Mouse (Mus musculus): ENCODE results near the gene Plscr3. TPM values are rescaled to one million over a fixed set of nuclear protein-coding genes. Genes with fewer than 3 reads are reported as not detected.
A peak's percentile ranks its signal among the peaks of the same experiment; 100 is the strongest.

Gene Plscr3
- total RNA-seq, 2 experiments from 2014 or later = 26.0 to 27.7 TPM

DNA sequence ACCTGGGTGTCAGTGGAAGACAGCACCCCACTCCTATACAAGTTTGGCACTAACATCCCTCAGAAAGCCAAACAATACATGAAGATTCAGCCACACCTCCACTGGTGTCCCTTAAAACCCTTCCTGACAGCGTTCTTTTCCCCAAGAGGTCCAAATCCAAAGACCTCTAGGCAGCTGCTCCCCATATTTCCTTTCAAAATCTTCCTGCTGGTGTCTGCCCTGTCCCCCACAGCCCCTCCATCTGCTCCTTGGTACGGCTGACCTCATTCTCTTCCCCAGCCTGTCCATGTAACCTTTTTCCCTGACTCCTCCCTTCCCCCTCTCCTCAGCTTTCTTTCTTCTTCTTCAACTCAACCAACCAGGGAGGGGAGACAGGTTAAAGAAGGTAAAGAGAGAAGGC, 22.7 kb upstream of the Plscr3 start:
- no peak for ATAC-seq (replicated peaks; ENCODE audit: low FRiP score, poor library complexity, severe bottlenecking)

DNA sequence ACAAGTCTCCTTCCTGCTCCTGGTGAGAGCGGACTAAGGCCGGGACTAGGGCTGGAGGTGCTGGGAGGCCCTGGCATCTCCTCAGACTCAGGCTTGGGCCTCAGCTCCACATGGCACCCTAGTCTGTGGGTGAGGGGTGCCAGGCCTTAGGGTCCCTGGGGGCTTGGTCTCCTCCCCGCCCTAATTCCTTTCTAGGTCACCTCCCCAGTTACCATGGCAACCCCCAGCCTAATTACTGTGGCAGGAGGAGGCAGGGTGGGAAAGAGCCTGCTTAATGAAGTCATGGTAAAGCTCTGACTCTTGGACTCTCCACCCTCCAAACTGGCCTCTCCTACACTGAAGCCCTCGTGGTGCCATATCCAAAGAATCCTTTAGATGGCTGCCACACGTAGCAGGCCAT, 17.3 kb upstream of the Plscr3 start:
- ATAC-seq (replicated peaks; ENCODE audit: low FRiP score, poor library complexity, severe bottlenecking) = no peak

DNA sequence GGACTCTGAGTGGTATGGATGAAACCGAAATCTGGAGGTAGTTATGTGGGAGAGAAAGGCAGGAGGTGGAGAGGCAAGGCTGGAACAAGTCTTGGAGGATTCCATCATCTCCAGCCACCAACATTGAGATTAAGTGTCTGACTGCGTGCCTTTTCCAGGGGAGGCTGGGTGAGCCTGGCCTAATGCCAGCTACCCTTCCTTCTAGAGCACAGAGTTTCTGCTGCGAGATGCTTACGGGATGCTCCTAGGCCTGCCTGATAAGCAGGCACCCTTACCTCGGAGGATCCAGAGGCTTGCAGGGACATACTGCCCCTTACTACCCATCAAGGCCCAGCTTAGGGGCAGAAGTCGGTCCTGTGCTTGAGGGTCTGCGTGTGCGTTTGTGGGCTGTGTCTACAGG, 12.6 kb upstream of the Plscr3 start:
- no peak for ATAC-seq (replicated peaks; ENCODE audit: low FRiP score, poor library complexity, severe bottlenecking)

DNA sequence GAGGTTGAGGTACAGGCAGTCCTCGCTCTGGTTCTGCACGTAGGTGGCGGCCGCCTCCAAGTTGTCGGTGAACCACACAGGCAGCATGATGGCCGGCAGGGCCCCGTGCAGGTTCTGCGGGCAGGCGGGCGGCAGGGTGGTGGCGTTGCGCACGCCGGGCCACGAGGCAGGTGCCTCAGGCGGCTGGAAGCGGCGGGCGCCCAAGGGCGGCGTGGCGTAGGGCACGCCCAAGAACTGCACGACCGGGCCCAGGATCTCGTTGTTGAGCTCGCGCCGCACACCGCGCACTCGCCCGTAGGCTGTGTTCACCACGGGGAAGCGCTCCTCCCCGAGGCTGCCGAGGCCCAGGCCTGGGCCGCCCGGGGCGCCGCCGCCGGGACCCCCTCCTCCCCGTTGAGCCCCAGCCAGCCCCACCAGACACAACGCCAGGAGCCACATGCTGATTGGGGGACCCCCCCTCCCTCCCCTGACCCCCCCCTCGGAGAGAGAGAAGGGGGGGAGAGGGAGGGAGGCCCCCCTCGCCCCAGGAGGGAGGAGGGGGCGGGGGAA, 12.1 kb upstream of the Plscr3 start:
- peak; percentile 55 for ATAC-seq (replicated peaks; ENCODE audit: low FRiP score, poor library complexity, severe bottlenecking)

DNA sequence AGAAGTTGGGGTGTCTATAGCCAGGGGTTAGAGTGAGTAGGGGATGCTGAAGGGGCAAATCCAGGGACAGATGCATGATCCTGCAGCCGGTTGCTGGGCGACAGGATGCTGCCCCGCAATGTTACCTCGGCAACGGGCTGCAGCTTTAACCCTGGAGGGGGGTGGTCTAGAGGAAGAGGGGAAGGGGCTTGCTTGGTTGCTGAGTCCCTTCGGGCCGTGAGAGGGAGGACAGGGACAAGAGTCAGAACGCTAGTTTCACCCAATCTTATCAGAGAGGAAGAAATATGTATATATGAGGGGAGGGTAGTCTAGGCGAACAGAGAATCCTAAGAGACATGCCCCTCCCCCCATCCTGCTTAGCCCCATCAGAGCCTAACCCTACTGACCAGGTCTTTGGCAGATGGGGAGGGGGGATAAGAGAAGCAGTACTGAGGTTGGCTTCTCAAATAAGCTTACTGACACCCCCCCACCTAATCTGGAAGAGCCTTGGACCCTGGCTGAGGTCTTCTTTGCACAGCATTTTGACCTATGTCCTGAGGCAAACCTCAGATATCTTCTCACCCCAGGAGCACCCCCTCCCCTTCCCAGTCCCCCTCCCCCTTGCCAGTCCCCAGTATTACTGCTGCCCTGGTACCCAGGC, 10.7 kb upstream of the Plscr3 start:
- ATAC-seq (replicated peaks; ENCODE audit: low FRiP score, poor library complexity, severe bottlenecking) = no peak

DNA sequence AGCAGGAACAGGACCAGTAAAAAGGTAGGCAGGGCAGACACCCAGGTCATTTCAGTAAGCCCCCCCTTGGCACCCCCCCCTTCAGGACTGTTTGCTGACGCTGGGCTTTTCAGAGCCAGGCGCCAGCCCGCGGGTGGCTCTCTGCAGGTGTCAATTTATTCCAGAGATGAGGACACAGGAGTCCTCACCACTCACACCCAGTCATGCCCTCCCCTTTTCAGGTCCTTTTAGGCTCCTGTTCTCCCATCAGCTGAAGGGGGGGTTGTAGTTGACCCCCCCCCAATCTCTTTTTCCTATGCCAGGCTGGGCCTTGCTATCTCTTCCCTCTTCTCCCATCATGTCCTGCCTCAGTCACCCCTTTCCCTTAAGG, 10.2 kb upstream of the Plscr3 start:
- ATAC-seq (replicated peaks; ENCODE audit: low FRiP score, poor library complexity, severe bottlenecking) = no peak

DNA sequence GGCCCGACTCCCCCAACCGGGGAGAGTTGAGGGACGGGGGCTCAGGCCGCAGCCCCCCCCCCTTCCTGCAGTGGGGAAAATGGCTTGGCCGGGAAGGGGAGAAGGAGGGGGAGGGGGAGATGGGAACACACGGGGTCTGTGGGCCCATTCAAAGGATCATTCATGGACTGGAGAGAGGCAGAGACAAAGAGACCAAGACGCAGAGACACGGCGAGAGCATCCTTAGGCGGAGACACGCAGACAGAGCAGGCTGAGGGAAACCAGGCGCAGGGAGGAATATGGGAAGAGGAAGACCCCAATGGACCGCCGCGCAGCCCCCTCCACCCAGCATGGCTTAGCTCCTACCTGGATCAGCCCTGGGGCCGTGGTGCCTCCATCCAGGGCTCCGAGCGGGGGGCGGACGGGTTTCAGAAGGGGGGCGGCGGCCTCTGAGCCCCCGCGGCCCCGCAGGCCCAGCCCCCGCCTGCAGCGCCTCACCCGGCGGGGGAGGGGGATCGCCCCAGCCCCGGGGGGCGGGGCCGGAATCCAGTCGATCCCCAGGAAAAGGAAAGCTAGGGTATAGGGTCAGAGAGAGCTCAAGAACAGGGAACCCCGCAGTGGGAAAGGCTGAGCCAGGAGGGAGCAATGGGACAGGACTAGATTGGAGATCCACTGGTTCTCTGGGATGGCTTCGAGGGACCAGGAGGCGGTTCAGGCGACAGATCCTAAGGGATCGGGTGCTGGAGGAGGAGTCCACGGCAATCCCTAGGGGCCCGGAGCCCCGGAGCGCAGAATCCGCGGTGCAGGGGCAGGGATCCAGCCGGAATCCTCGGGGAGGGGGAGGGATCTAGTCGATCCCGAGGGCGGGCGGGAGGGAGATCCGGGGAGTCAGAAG, 9.2 kb upstream of the Plscr3 start:
- ATAC-seq (replicated peaks; ENCODE audit: low FRiP score, poor library complexity, severe bottlenecking) = no peak

DNA sequence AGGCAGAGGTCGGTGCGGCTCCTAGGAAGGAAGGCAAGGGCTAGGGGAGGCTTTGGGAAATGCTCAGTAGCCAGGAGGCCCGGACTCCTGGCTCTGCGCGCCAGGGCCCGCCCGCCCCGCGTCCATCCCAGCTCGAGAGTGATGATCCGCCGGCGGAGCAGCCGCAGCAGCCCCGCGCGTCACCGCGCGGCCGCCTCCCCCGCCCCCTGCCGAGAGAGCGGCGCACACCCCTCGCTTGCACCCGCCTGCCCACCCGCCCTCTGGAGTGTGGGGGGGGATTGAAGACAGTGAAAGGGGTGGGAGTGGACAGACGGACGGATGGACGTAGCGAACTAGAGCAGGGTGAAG, 8.6 kb upstream of the Plscr3 start, which contains the start of gene Nlgn2:
Gene Nlgn2 (minus strand): TSS at position 181 of the 348 bp plus-strand sequence.
- ATAC-seq (replicated peaks; ENCODE audit: low FRiP score, poor library complexity, severe bottlenecking) = peak; percentile 2; the same call in 1 of the 2 replicates

DNA sequence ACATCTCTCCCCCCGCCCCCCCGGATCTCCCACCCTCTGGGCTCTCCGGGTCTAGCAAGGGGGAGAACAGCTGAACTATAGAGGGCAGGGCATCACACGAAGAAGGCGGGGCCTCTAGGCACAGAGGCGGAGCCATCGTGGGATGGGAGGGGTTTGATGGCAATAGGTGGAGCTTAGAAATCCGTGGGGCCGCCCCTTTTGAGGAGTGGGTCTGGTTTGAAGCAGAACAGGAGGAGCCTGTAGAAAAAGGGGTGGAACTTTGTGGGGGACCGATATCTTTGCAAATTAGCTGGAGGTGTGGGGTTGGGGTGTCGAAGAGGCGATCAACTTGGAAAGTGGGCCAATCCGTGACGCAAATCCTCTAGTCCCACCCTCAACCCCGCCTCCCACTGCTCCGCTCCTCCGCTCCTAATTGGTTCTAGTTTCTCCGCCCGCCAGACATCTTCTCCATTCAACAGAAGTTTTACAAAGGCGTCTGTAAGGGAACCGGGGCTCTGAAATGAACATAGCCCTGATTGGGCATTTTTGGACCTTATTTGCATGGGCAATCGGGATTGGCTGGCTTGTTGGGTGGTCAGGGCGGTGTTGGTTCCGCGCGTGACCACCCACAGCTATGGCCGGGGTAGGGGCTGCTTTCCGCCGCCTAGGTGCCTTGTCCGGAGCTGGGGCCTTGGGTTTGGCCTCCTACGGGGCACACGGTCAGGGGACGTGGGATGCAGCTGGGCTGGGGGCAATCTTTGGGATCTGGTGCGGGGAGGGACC, 8.0 kb upstream of the Plscr3 start, which contains the start of gene Tmem256:
Gene Tmem256 (plus strand): TSS at position 563 of the 762 bp plus-strand sequence.
- ATAC-seq (replicated peaks; ENCODE audit: low FRiP score, poor library complexity, severe bottlenecking) = peak; percentile 87

DNA sequence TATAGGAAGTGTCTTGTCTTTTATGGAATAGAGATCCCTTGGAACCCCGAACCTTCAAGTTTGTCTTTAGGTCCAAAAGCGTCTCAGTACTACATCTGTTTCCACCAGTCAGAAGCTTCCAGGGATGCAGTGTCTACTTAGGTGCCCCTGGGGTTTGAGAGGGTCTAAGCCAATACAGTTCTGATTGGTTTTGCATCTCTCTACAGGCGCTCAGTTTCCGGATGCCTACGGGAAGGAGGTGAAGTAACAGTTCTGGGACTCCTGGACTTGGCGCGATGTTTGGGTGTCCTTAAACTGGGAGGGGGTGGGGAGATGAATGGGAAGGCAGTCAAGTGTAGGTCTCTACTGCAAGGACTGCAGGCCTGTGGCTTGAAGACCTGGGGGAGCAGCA, 7.5 kb upstream of the Plscr3 start:
- ATAC-seq (replicated peaks; ENCODE audit: low FRiP score, poor library complexity, severe bottlenecking) = peak; percentile 20

DNA sequence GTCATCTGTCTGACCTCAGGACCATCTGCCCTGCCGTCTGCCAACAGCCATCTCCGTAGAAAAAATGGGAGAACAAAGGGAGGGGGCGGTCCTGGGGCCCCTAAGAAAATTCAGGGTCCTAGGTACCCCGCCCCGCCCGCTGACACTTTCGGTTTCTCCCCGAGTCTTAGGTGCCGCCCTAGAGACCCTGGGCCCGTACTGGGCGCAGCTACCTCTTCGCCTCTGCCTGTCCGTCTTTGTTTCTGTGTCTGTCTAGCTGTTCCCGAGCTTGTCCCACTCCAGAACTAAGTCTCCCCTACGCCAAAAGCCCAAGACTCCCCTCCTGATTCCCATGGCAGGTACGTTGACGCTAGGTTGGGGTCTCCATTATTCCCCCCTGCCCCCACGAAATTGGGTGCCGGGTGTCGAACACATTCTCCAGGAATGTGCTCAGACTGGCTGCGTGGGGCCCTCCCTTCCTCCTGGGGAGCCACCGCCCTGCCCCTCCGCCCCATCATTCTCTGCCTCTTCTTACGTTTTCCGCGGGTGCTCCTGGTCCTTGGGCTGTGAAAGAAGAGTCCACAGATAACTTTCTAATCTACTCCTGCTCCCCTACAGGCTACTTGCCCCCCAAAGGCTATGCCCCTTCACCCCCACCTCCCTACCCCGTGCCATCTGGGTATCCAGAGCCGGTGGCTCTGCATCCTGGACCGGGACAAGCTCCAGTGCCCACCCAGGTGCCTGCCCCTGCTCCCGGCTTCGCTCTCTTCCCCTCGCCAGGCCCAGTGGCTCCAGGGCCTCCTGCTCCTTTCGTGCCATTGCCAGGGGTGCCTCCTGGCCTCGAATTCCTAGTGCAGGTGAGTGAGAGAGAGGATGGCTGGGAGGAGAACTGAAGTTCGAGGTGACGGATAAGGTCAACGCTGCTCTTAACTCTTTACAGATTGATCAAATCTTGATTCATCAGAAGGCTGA, 837 bp downstream of the Plscr3 start:
- peak; percentile 67 for ATAC-seq (replicated peaks; ENCODE audit: low FRiP score, poor library complexity, severe bottlenecking)

DNA sequence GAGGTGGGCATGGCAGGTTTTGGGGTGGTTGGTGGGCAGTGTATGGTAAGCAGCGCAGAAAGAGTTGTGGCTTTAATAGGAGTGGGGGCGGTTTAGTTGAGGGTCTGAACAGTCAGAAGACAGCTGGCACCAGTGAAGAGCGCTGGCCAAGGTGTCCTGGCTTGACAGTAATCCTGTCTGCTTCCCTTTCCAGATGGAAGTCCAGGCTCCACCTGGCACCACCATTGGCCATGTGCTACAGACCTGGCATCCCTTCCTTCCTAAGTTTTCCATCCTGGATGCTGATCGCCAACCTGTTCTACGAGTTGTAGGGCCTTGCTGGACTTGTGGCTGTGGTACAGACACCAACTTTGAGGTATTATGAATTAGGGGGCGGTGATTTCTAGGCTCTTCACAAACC, 1.8 kb downstream of the Plscr3 start:
- ATAC-seq (replicated peaks; ENCODE audit: low FRiP score, poor library complexity, severe bottlenecking) = no peak

DNA sequence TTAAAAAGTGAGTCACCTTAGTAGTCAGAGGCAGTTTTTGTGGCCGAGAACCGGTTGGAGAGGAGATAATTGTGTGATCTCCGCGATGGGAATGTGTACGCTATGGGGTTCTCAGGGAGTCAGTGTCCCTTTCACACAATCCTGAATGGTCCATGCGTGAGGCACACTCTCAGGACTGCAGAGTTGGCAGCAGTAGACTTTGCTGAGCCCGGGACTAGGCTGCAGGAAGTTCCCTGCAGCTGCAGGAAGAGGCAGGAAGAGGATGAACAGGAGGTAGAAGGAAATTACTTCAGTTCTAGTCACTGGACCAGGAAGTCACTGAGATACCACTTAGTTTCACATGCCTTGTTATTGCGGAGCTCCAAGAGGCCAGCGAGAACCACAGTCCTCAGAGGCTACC, 3.0 kb downstream of the Plscr3 start:
- ATAC-seq (replicated peaks; ENCODE audit: low FRiP score, poor library complexity, severe bottlenecking) = no peak

DNA sequence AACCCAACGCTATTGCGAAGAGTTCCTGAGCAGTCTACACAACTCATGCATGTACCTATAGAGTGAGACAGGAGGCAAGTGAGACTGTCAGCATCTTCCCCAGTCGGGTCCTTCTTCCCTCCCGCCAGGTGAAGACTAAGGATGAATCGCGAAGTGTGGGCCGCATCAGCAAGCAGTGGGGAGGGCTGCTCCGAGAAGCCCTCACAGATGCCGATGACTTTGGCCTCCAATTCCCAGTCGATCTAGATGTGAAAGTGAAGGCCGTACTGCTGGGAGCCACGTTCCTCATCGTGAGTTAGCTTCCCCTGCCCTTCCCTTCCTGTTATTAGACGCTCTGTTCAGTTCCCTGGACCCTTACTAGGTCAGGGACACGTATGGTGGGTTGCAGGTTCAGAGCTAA, 3.7 kb downstream of the Plscr3 start:
- no peak for ATAC-seq (replicated peaks; ENCODE audit: low FRiP score, poor library complexity, severe bottlenecking)

DNA sequence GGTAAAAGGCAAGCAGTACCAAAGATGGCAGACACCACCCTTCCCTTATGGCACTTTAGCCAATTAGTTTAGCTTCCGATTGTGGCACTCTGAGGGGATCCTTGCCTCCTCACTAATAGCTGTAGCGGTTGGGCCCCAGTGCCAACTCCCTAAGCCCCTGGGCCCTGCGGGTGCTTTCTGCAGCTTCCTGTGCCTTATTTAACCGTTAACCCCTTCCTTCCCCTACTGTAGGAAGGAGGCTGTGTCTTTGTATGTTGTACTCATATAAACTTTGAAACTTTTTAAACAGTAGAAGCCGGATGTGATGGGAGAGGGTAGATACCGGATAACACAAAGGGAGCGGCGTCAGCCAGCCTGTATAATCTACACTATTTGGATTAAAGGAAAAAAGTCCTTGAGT, 4.6 kb downstream of the Plscr3 start:
- no peak for ATAC-seq (replicated peaks; ENCODE audit: low FRiP score, poor library complexity, severe bottlenecking)

DNA sequence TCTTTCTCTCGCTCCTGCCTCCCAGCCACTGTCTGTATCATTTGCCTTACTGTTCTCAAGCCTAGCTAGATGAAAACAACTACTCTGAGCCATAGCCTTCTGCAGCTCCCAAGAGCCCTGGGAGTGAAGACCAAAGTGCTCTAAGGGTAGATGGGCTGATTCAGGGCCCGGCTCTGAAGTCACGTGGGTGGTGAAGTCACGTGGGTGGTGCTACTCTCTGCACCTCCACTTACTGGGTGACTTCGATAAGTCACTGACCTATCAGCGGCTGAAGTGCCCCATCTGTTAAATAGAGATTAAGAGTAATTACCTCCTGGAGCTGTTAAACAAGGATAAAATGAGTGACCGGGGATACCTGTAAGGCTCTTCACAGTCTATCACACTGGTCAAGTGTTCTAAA, 7.8 kb downstream of the Plscr3 start:
- ATAC-seq (replicated peaks; ENCODE audit: low FRiP score, poor library complexity, severe bottlenecking) = peak; percentile 86

DNA sequence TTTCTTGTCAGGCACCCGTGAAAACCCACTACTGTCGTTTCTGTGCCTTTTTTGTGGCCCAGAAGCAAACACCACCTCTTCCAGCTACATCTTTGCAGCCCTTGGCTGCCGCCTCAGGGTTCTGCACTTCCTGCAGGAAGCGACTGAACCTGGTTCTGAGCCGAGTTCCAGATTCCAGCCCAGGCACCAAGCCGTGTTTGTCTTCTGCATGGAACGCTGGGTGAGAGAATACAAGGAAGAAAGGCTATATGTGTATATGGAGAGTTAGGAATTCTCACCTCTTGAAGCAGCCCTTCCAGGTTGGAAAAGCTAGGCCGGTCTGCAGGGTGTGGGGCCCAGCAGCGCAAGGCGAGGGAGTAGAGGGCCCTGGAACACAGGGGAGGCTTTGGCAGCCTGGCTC, 8.5 kb downstream of the Plscr3 start:
- ATAC-seq (replicated peaks; ENCODE audit: low FRiP score, poor library complexity, severe bottlenecking) = 0 out of 2 replicates have a peak, but pooled peaks have one; percentile 7

DNA sequence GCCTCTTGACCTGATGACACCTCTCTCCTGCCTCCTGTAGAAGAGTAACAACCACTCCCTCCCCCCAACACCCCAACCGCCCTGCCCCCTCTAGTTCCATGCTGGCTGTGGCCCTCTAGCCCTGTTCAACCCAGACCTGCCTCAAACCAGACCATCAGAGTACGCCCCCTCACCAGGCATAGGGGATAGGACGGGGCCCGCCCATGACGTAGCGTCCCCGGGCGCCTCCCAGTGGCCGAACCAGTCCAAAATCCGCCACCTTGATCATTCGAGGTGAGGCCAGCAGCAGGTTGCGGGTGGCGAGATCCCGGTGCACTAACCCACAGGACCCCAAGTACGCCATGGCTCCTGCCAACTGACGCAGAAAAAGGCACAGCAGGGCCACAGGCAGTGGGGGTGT, 9.2 kb downstream of the Plscr3 start:
- ATAC-seq (replicated peaks; ENCODE audit: low FRiP score, poor library complexity, severe bottlenecking) = peak; percentile 61
